23 mouse cellular contexts compared by ENCODE assay signal in the genomic region with DNA sequence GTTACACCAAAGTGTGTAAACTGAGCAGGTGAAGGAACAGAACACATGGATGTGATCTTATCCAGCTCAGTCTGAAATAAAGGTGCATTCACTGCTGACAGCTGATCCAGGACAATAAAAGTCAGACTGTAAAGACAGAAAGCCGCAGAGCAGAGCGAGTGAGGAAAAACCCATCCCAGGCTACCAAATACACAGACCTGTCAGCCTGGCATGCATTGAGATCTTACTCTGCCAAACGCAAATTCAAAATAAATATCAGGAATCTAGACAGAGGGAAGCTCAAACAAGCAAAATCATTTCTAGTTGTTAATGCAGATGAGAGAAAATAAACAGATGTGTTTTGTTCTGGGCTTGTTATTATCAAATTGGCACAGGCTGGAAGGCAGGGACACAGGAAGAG.
DNase-seq lines count a peak whose midpoint lies in the region; ATAC-seq lines count a peak whose summit lies in the region.
"Had no signal": no experiment of that assay in that cellular context is flagged by ENCODE, and none has a peak within 500 bp of the region (broad histone marks: within the 10 kb centered on the region; RNA-seq: fewer than 3 reads in every experiment).

No protein-coding gene starts in this region.

- H3K36me3 ChIP-seq in forebrain, embryonic 14.5 days (ENCODE audit: control insufficient read depth, insufficient read depth, low read length), result no peaks in the 10 kb centered on the region
- no peaks in the 10 kb centered on the region for H3K36me3 ChIP-seq in forebrain, embryonic 13.5 days (ENCODE audit: poor library complexity, severe bottlenecking)
- H3K36me3 ChIP-seq in hindbrain, embryonic 13.5 days, result no peaks in the 10 kb centered on the region
- H3K36me3 ChIP-seq in hindbrain, embryonic 10.5 days, result no peaks in the 10 kb centered on the region
- H3K36me3 ChIP-seq in lung, embryonic 16.5 days (ENCODE audit: control insufficient read depth, insufficient read depth, low read length), result no peaks in the 10 kb centered on the region
- no peaks in the 10 kb centered on the region for H3K36me3 ChIP-seq in midbrain, embryonic 16.5 days (ENCODE audit: control insufficient read depth, insufficient read depth, low read length)
- H3K36me3 ChIP-seq: G1E; heart, embryonic 12.5 days; intestine, embryonic 15.5 days; limb, embryonic 15.5 days; liver, embryonic 13.5 days; neural tube, embryonic 12.5 days; stomach, embryonic 15.5 days had no signal

- 73% methylated on average over 3 of the region's 3 CpGs for WGBS in forebrain, embryonic 14.5 days
- 81% methylated on average over 3 of the region's 3 CpGs for WGBS in forebrain, embryonic 13.5 days
- WGBS in hindbrain, embryonic 13.5 days, result 71% methylated on average over 3 of the region's 3 CpGs
- 93% methylated on average over 3 of the region's 3 CpGs for WGBS in hindbrain, embryonic 10.5 days
- WGBS in lung, embryonic 16.5 days, result 72% methylated on average over 3 of the region's 3 CpGs
- 59% methylated on average over 3 of the region's 3 CpGs for WGBS in midbrain, embryonic 16.5 days

- no peak for DNase-seq in forebrain, embryonic 14.5 days (ENCODE audit: low spot score)
- DNase-seq in hindbrain, embryonic 10.5 days (ENCODE audit: low spot score), result no peak
- no peak for DNase-seq in lung, postnatal 4 days
- no peak for DNase-seq in spleen, postnatal 4 days (ENCODE audit: low spot score in 2 of 2)
- DNase-seq: adrenal gland, adult 8-10 months; gastrocnemius, adult 2 months; gastrocnemius, postnatal 36 days; heart, adult 2 months; kidney, adult 2 months; kidney, postnatal 36 days; liver, embryonic 13.5 days; lung, adult 18-20 months; thymus, postnatal 14 days had no signal

- H3K27me3 ChIP-seq in forebrain, embryonic 14.5 days (replicated peaks; ENCODE audit: control insufficient read depth, insufficient read depth, low read length), result no peaks in the 10 kb centered on the region
- H3K27me3 ChIP-seq in forebrain, embryonic 13.5 days, result no peaks in the 10 kb centered on the region
- H3K27me3 ChIP-seq in hindbrain, embryonic 13.5 days, result no peaks in the 10 kb centered on the region
- H3K27me3 ChIP-seq in hindbrain, embryonic 10.5 days (ENCODE audit: insufficient read depth, poor library complexity, severe bottlenecking), result no peaks in the 10 kb centered on the region
- no peaks in the 10 kb centered on the region for H3K27me3 ChIP-seq in lung, embryonic 16.5 days (ENCODE audit: control insufficient read depth, insufficient read depth, low read depth, low read length)
- no peaks in the 10 kb centered on the region for H3K27me3 ChIP-seq in midbrain, embryonic 16.5 days (ENCODE audit: control insufficient read depth, insufficient read depth, low read depth, low read length)
- H3K27me3 ChIP-seq: heart, embryonic 12.5 days; intestine, embryonic 15.5 days; limb, embryonic 15.5 days; liver, embryonic 13.5 days; neural tube, embryonic 12.5 days; stomach, embryonic 15.5 days had no signal

- H3K4me1 ChIP-seq in forebrain, embryonic 14.5 days (ENCODE audit: control insufficient read depth, insufficient read depth, low read length), result peaks cover 7% of the 10 kb centered on the region
- peaks cover 24% of the 10 kb centered on the region for H3K4me1 ChIP-seq in forebrain, embryonic 13.5 days
- peaks cover 17% of the 10 kb centered on the region for H3K4me1 ChIP-seq in hindbrain, embryonic 13.5 days (replicated peaks)
- H3K4me1 ChIP-seq in hindbrain, embryonic 10.5 days (replicated peaks), result no peaks in the 10 kb centered on the region
- H3K4me1 ChIP-seq in lung, embryonic 16.5 days (replicated peaks; ENCODE audit: control insufficient read depth, insufficient read depth, low read length), result 0 out of 2 replicates have a peak, but pooled peaks cover 2% of the 10 kb centered on the region
- peaks cover 12% of the 10 kb centered on the region for H3K4me1 ChIP-seq in midbrain, embryonic 16.5 days (ENCODE audit: control insufficient read depth, insufficient read depth, low read length)
- H3K4me1 ChIP-seq: heart, embryonic 12.5 days; intestine, embryonic 15.5 days; limb, embryonic 15.5 days; liver, embryonic 13.5 days; neural tube, embryonic 12.5 days; stomach, embryonic 15.5 days had no signal

- peak overlapping the region; percentile 40; the same call in 1 of the 2 replicates for H3K27ac ChIP-seq in forebrain, embryonic 14.5 days (ENCODE audit: low read depth, low read length)
- H3K27ac ChIP-seq in forebrain, embryonic 13.5 days, result no peak overlapping the region; the same call in 1 of the 2 replicates
- peak overlapping the region; percentile 50 for H3K27ac ChIP-seq in hindbrain, embryonic 13.5 days
- no peak overlapping the region for H3K27ac ChIP-seq in hindbrain, embryonic 10.5 days
- no peak overlapping the region for H3K27ac ChIP-seq in lung, embryonic 16.5 days (ENCODE audit: low read length)
- H3K27ac ChIP-seq in midbrain, embryonic 16.5 days (ENCODE audit: low read length), result peak overlapping the region; percentile 39
- H3K27ac ChIP-seq: gastrocnemius, adult 2 months; heart, adult 2 months; intestine, embryonic 15.5 days; limb, embryonic 15.5 days; liver, embryonic 13.5 days; neural tube, embryonic 12.5 days; stomach, embryonic 15.5 days had no signal

- H3K4me2 ChIP-seq in forebrain, embryonic 14.5 days (ENCODE audit: low read length), result no peak overlapping the region
- no peak overlapping the region for H3K4me2 ChIP-seq in forebrain, embryonic 13.5 days
- no peak overlapping the region for H3K4me2 ChIP-seq in hindbrain, embryonic 13.5 days
- no peak overlapping the region for H3K4me2 ChIP-seq in lung, embryonic 16.5 days (ENCODE audit: low read depth, low read length)
- no peak overlapping the region for H3K4me2 ChIP-seq in midbrain, embryonic 16.5 days (ENCODE audit: low read length)
- H3K4me2 ChIP-seq: heart, embryonic 12.5 days; intestine, embryonic 15.5 days; limb, embryonic 15.5 days; liver, embryonic 13.5 days; neural tube, embryonic 12.5 days; stomach, embryonic 15.5 days had no signal

- no peak overlapping the region for H3K4me3 ChIP-seq in forebrain, embryonic 14.5 days (ENCODE audit: low read depth, low read length)
- no peak overlapping the region for H3K4me3 ChIP-seq in forebrain, embryonic 13.5 days
- no peak overlapping the region for H3K4me3 ChIP-seq in hindbrain, embryonic 13.5 days
- no peak overlapping the region for H3K4me3 ChIP-seq in hindbrain, embryonic 10.5 days
- no peak overlapping the region for H3K4me3 ChIP-seq in lung, embryonic 16.5 days (ENCODE audit: low read length)
- H3K4me3 ChIP-seq in midbrain, embryonic 16.5 days (ENCODE audit: low read depth, low read length), result no peak overlapping the region
- H3K4me3 ChIP-seq: gastrocnemius, adult 2 months; heart, adult 2 months; heart, embryonic 12.5 days; intestine, embryonic 15.5 days; limb, embryonic 15.5 days; liver, embryonic 13.5 days; neural tube, embryonic 12.5 days; stomach, embryonic 15.5 days had no signal

- ATAC-seq in forebrain, embryonic 14.5 days, result no peak
- ATAC-seq in forebrain, embryonic 13.5 days, result no peak
- ATAC-seq in hindbrain, embryonic 13.5 days (ENCODE audit: low FRiP score), result no peak
- 0 out of 2 replicates have a peak, but pooled peaks have one; percentile 17 for ATAC-seq in lung, embryonic 16.5 days (ENCODE audit: low read depth)
- ATAC-seq in midbrain, embryonic 16.5 days, result no peak
- ATAC-seq: intestine, embryonic 15.5 days had no signal

- no peak overlapping the region for H3K9ac ChIP-seq in forebrain, embryonic 14.5 days (ENCODE audit: low read length)
- H3K9ac ChIP-seq in forebrain, embryonic 13.5 days, result no peak overlapping the region
- H3K9ac ChIP-seq in hindbrain, embryonic 13.5 days, result no peak overlapping the region
- no peak overlapping the region for H3K9ac ChIP-seq in lung, embryonic 16.5 days (ENCODE audit: low read length)
- no peak overlapping the region; the same call in 1 of the 2 replicates for H3K9ac ChIP-seq in midbrain, embryonic 16.5 days (ENCODE audit: low read depth, low read length)
- H3K9ac ChIP-seq: heart, embryonic 12.5 days; intestine, embryonic 15.5 days; limb, embryonic 15.5 days; liver, embryonic 13.5 days; neural tube, embryonic 12.5 days; stomach, embryonic 15.5 days had no signal

- H3K9me3 ChIP-seq in forebrain, embryonic 14.5 days (replicated peaks; ENCODE audit: control insufficient read depth, low read length), result no peaks in the 10 kb centered on the region
- no peaks in the 10 kb centered on the region for H3K9me3 ChIP-seq in forebrain, embryonic 13.5 days (replicated peaks)
- no peaks in the 10 kb centered on the region for H3K9me3 ChIP-seq in hindbrain, embryonic 13.5 days
- H3K9me3 ChIP-seq in hindbrain, embryonic 10.5 days, result no peaks in the 10 kb centered on the region
- H3K9me3 ChIP-seq in lung, embryonic 16.5 days (ENCODE audit: control insufficient read depth, low read length), result no peaks in the 10 kb centered on the region
- no peaks in the 10 kb centered on the region for H3K9me3 ChIP-seq in midbrain, embryonic 16.5 days (replicated peaks; ENCODE audit: control insufficient read depth, low read length, poor library complexity, severe bottlenecking)
- H3K9me3 ChIP-seq: G1E; heart, embryonic 12.5 days; intestine, embryonic 15.5 days; limb, embryonic 15.5 days; liver, embryonic 13.5 days; neural tube, embryonic 12.5 days; stomach, embryonic 15.5 days had no signal

Comparison
In these comparisons a context has a peak if more than half of its experiments do, and no peak if none do; other contexts are left out.
1. H3K27ac ChIP-seq: peak in forebrain, embryonic 14.5 days (single experiment), hindbrain, embryonic 13.5 days (single experiment) and midbrain, embryonic 16.5 days (single experiment); none in forebrain, embryonic 13.5 days (single experiment), hindbrain, embryonic 10.5 days (single experiment) and lung, embryonic 16.5 days (single experiment).